1 mouse cellular context compared by ENCODE assay signal in genomic region chr4:117918261-117918660, GRCm38 (mm10).
TF ChIP-seq lines count a peak whose summit lies in the region.

No protein-coding gene starts in this region.

TF ChIP-seq in MEL, 35 proteins besides CTCF, POLR2A, EP300 and RAD21:
- TF ChIP-seq ZC3H11A (IDR thresholded peaks at IDR 0.05; ENCODE audit: low read depth, low read length) (no peak), MAX (IDR thresholded peaks at IDR 0.05; ENCODE audit: low read length) (0 out of 2 replicates have a peak, but pooled peaks have one; percentile 14), MYC (IDR thresholded peaks at IDR 0.05; ENCODE audit: low read depth, low read length) (peak; percentile 62), KAT2A (conservative IDR thresholded peaks at IDR 0.05; ENCODE audit: low read depth, low read length) (no peak), MXI1 (IDR thresholded peaks at IDR 0.05; ENCODE audit: low read depth, low read length) (peak; percentile 52; the same call in 1 of the 2 replicates)
